Mouse (Mus musculus) spleen, postnatal 10 days (tissue): ENCODE measurements around the gene Lrp10.

Source experiments
- DNase-seq, 2 experiments: peaks; one replicate each; pipeline ENCODE4 v3.0.0; 2021 to 2022; ENCODE audit warnings: low spot score in 2 of 2

The Lrp10 gene

DNA sequence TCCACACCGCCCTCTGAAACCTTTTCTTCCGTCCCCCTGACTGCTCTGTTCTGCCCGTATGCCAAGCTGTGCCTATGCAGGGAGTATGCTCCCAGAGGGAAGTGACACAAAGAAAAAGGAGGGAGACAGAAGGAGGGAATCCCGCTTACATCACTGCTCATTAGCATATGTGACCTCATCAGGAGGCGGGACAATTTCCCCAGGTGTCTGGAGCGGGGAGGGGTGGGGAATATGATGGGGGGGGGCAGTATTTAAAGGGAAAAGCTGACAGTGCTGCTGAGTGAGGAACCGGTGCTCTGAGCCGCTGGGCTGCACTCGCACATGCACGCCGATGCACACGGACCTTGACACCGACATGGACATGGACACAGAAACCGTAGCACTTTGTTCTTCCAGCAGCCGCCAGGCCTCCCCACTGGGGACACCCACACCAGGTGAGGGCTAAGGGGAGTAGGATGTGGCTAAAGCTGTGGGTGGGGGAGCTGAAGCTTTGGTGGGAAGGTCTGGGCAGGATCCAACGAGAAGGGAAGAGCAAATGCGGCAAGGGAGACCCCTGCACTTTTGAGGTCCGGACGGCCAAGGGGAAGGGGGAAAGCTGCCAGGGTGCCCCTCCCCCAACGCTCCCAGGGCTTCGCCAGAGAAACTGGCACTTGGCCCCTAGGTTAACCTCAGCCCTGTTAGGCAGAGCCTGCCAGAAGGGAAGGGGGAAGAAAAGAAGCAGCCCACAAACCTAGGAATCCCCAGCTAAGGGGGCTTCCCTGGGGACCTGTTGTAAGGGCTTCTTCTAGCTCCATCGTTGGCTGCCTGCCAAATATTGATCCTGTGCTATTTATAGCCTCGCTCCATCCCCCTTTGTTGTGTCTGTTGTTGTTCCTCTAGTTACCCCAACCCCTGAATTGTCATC lies 12.3 kb downstream of the Lrp10 start, which contains the start of gene Rem2:
Gene Rem2 (plus strand): TSS at position 160 of the 904 bp plus-strand sequence.
- no peak for DNase-seq

DNA sequence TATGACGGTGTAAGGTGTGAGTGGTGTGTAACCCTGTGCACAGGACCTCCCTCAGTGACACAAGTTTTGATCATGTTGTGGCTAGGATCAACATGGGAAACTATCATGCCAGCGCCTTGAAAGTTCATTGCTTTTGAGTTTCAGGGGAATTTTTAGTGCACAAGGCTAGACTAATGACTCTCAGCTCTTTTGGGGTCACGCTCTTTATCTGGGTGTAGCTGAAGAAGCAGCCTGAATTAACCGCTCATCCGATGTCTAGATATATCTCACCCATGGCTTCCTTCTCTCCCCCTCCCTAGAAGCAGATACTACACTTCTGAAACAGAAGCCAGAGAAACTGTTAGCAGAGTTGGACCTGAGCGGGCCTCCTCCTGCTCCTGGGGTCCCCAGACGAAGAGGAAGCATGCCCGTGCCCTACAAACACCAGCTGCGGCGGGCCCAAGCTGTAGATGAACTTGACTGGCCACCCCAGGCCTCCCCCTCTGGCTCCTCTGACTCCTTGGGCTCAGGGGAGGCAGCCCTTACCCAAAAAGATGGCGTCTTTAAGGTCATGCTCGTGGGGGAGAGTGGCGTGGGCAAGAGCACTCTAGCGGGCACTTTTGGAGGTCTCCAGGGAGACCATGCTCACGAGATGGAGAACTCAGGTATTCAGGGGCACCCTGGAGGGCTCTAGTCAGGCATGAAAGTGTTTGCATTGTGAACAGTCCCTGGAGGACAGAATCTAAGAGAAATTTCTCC lies 13.4 kb downstream of the Lrp10 start:
- DNase-seq = no peak

DNA sequence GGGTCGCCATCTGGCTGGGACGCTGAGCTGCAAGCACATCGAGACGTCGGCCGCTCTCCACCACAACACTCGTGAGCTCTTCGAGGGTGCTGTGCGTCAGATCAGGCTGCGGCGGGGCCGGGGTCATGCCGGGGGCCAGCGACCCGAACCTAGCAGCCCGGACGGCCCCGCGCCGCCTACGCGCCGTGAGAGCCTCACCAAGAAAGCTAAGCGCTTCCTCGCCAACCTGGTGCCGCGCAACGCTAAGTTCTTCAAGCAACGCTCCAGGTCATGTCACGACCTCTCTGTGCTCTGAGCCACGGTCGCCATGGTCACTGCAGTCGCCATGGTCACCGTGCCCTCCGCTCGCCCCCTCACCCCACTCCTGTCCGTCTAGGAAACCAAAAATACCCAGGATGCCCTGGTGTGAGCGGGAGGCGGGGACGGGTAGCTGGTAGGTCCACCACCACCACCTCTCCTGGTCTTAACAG lies 15.5 kb downstream of the Lrp10 start:
- DNase-seq = peak in 1 of 2 experiments; percentile 54

DNA sequence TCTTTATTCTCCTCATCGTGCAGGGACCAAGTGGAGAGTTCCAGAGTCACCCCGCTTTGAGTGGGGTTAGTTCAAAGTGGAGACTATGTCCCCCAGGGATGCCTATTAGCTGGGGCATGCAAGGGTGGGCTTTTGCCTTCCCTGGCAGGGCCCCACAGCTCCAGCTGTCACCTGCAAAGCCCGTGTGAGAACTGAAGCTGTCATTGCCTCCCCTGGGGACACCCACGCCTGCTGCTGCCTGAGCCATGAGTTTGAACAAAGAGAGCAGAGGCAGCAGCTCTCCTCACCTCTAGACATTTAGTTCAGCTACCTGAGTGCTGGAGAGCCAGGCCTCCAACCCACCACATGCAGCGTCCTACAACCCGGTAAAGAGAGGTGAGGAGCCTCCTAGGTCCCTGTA lies 16.7 kb downstream of the Lrp10 start:
- peak in 1 of 2 experiments; percentile 59 for DNase-seq

DNA sequence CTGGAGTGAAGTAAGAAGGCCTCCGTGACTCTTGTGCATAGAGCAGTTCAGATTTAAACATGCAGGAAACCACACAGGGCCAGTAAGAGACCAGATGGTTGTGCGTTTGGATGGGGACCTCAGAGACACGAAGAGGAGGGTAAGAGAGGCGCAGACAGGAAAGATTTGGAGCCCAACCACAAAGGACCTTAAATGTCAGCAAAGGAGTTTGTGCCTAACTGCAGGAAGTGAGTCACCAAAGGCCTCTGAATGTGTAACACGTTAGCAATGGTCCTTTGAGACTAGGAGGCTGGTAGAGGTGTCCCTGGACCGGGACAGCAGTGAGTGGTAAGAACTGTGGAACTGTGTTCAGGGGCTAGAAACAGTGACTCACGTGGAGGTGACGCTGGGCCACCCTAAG lies 17.5 kb downstream of the Lrp10 start:
- no peak for DNase-seq

DNA sequence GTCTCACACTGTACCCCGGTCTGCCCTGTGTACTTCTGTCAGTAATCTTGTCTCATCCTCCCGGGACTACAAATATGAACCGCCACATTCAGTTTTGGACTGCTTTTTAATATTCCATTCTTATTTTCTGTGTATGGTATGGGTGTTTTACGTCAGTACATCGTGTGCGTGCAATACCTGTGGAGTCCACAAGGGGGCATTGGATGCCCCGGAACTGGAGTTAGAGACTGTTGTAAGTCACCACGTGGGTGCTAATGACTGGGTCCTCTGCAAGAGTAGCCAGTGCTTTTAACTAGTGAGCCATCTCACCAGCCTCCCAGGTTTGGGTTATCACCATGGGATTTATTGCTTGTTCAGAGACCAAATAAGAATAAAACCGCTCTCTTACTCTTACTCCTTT lies 18.6 kb downstream of the Lrp10 start:
- peak; percentile 54 to 82 for DNase-seq

DNA sequence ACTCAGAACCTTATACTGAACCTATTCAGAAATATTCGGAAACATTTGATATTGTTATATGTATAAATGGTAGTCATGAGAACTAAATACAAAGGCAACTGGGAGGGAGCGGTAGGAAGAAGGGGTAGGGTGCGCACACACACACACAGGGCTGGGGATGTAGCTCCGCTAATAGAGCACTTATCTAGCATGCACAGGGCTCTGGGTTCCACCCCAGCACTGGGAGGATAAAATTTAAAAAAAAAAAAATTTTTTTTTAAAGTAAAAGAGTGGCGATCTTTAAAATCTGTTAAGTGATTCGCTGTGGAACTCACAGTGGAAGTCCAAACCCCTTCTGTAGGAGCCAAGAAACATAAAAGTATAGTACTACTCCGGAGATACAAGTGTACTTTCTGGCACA lies 22.0 kb downstream of the Lrp10 start:
- DNase-seq = no peak

DNA sequence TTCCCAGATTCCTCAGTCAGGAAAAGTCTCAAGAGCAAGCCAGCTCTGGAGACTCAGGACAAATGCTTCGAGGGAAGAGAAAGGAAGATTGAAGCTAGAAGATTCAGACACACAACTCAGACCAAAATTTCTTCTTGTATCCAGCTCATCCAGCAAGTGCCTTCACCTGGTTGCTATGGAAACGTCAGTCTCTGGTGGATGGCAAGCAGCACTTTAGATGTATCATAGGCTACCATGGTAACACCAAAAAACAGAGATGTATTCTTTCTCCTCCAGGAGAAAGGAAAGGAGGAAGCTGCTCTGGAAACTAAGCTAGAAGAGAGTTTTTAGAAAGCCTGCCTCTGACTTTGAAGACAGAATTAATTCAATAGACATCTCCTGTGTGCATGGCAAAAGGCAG lies 23.8 kb downstream of the Lrp10 start:
- no peak for DNase-seq

DNA sequence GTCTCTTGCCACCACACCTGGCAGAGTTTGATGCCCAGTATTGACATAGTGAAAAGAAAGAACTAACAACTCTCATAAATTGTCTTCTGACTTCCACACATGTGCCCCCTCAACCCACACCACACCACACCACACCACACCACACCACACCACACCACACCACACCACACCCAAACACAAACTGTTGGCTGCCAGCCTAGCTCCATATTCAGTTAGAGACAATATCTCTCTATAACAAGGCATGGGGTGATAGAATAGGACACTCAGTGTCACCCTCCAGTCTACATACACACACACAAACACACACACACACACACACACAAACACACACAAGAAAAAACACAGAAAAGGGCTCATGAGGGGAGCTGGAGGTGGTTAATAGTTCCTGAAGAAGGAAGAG lies 24.4 kb downstream of the Lrp10 start:
- no peak for DNase-seq

DNA sequence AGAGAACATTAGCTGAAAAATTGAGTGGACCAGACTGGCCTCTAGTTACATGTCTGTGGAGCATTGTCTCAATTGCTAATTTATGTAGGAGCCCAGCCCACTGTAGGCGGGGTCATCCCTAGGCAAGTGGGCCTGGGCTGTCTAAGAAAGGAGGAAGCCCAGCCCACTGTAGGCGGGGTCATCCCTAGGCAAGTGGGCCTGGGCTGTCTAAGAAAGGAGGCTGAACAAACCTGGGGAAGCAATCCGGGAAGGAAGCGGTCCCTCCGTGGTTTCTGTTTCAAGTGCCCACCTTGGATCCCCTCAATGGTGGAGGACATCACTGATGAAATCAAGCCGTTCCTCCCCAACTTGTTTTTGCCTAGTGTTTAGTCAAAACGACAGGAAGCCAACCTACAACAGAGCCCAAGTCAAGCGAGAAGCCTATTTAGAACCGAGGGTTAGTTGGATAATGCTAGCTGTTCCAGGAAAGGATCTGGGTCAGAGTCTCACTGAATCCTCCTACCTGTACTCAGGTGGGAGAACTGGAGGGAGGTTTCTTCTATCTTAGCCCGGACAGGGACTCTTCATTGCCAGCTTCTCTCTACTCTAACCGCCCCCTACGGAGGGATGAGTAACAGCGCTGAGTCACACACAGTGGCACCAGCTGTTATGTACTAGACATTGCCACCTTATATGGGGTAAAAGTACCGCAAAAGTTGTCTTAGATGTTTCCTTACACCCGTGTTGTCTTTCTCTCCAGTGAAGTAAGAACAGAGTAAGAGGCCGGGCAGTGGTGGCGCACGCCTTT lies 28.6 kb downstream of the Lrp10 start:
- DNase-seq = no peak

DNA sequence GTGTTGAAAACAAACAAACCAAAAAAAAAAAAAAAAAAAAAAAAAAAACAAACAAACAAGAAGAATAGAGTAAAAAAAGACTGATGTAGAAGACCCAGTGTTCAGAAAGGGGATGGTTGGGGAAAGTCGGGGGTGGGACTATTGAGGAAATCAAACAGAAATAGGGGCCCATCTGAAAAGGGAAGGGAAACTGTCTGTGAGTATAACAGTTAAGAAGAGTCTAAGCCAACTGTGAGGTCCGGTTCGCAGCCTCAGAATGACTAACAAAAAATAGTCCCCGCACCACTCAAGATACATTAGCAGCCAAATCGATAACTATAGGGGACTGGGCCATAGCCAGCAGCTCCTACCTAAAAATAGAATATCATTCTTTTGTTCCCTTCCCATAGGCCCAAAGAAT lies 29.3 kb downstream of the Lrp10 start:
- no peak for DNase-seq

DNA sequence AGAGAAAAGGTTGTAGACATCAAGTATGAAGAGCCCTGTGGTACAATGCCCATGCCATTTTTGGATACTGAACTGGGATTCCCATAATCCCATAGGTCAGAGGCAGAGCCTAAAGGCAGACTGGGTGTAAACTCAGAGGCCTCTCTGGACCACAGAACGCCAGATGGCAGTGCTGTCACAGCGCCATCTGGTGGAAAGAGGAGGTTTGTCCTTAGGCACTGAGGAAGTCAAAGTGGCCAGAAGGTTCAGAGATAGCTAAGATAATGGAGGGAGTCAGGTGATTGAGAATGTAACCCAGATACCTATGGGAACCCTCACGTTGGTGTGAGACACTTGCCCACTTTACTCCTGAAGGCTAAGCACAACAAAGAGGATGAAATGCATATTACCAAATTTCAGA lies 30.3 kb downstream of the Lrp10 start:
- DNase-seq = peak; percentile 70 to 83

DNA sequence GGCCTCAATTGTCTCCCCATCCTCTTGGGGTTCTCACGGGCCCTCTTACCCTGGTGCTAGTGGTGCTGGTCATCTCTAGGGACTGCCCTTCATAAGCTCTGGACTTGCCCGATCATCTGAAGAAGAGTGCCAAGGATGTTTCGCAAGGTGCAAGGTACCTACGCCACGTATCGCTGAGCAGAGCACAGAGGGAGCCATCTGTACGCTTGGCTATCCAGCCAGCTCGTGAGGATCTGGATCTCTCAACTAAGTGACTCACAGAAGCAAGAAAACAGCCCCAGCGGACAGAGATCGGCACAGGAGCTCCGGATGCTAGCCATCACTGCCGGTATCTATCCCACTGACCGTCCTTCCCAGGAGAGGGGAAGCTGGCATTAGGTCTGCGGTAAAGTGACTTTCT lies 32.8 kb downstream of the Lrp10 start:
- DNase-seq = no peak

DNA sequence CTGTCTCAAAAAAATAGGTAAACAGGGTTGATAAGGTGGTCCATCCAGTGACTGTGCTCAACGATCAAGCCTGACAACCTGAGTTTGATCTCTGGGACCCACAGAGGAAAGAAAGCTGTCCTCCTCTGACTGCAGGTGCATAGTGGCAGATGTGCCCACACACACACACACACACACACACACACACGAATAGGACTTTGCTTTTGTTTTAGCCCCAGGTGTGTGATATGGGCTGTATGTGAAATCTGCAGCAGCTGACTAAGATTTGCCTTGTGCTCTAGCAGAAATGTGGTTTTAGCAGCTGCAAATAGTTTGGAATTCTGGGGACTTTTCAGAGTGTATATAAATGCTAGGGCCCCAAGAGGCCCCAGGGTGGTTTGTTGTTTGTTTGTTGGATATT lies 35.4 kb downstream of the Lrp10 start:
- DNase-seq = no peak

DNA sequence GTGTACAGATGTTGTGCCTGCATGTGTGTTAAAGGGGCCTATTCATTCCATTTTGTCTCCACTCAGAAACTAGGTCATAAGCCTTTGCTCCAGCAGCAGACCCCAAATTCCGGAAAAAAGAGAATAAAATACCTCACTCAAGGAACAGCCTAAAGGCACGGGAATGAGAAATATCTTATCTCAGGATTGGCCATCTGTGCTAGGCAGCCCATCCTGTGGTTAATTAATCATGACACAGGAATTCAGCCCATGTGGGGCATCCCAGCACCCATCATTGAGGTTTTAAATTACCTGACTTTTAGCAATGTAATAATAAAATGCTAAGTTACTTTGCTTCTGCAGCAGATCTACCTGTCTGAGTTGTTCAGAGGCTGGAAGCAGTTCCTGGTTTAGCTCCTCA lies 37.4 kb downstream of the Lrp10 start:
- no peak for DNase-seq

DNA sequence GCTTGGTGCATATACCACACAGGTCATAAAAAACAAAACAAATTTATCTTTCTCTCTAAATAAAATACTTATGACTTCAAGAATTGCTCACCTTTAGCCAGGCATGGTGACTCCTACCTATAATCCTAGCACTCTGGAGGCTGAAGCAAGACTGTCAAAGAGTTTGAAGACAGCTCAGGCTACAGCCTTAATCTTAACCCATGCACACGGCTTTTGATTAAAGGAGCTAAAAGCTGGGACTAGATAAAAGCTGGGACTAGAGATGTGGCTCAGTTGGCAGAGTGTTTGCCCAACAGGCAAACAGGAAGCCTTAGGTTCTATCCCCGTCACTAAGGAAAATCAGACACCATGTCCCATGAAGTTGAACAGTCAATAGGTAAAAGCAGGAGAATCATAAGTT lies 39.2 kb downstream of the Lrp10 start:
- no peak for DNase-seq

DNA sequence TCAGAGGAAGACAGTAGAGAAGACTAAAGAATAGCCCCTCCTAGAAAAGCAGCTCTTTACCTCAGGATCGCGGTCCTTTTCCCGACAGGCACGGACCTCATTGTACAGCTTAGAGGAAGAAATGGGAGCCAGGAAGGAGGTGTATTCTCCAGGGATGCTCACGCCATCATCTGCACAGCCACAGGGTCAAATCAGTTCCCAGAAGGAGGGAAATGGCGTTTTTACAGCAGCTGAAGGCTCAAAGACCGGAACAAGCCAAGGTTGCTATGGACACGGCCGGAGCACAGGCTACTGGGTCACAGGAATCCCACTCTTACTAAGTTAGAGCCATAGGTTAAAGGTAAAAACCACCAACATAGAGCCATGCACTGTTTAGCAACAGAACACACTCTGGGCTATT lies 45.8 kb downstream of the Lrp10 start:
- DNase-seq = no peak

DNA sequence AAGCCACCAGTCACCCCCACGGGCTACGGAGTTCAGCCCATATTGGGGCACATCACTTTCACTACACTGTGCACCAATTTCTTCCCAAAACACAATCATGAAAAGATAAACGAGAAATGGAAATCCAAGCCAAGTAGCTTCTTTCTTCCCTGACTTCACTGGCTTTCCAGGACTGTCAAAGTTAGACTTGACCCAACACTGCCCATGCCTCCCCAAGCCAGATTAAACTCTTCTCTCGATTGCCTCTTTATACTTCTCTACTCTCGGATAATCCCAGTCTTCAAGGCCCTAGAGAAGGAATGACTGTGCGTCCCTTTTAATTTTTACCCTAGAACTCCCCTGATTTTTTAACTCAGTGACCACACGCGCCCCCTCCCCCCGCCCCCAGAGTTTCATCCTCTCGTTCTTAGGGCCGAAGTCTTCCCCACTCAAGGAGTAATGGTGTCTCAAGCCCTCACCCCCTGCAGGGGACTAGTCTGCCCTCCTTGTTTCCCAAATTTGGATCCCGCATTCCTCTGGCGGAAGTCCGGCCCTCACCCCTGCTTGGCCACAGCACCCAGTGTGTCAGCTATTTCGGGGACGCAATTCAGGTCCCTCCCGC lies 52.9 kb downstream of the Lrp10 start:
- no peak for DNase-seq
